Mouse (Mus musculus): Measurements from ENCODE around the gene Rpgrip1. TPM values are rescaled to one million over a fixed set of nuclear protein-coding genes. Genes with fewer than 3 reads are reported as not detected.
A peak's percentile ranks its signal among the peaks of the same experiment; 100 is the strongest.

Gene Rpgrip1
- polyA plus RNA-seq, 1 experiment = 1.3 TPM

DNA sequence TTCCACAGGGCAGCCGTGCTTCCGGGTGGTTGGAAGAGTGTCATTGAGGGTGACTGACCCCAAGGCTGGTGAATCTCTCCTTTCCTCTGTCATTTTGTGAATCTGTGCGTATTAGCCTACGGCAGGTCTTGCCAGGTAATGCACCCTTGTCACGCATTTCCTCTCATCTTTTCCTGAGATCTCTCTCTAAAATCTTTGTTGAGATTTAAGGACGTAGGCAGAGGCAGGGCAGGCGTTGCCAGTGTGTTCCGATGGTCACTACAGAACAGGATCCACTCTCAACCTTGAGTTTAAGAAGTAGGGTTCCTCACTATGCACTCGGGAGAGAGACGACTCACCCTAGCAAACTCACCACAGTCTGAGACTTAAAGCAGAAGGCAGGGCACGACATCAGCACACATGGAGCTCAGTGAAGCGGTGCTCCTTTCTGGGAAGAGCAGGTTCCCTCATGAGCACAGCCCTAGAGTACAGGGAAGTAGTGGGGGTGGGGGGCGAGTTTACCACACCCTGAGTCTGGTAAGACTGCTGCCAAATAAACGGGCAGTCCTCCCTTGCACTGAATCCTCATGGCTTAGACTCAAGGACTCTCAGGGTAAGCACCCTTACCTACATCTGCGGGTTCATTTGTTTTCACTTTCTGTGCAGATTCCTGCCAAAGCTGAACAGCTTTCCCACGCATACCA is 31.1 kb downstream of the Rpgrip1 start:
- TF ChIP-seq POLR2A (IDR thresholded peaks at IDR 0.05; ENCODE audit: extremely low read depth, insufficient read depth, low read length) (no peak), CTCF (IDR thresholded peaks at IDR 0.05; ENCODE audit: extremely low read depth, insufficient read depth, low read length) (no peak)

GRCm38 (mm10) chr14:52144165-52144564 is 33.7 kb downstream of the Rpgrip1 start:
- TF ChIP-seq CTCF (IDR thresholded peaks at IDR 0.05; ENCODE audit: extremely low read depth, insufficient read depth, low read length) (no peak), POLR2A (IDR thresholded peaks at IDR 0.05; ENCODE audit: extremely low read depth, insufficient read depth, low read length) (no peak)
- Histone ChIP-seq H3K4me3 (ENCODE audit: insufficient read depth, low read length) (no peak overlapping the region), H3K27ac (ENCODE audit: insufficient read depth, low read length) (no peak overlapping the region), H3K4me1 (ENCODE audit: control insufficient read depth, insufficient read depth, low read length) (no peaks in the 10 kb centered on the region)

More for the DNA sequence above, 31.1 kb downstream of the Rpgrip1 start:
- no peaks in the 10 kb centered on the region for H3K4me1 ChIP-seq (ENCODE audit: control insufficient read depth, insufficient read depth, low read length)
- no peak overlapping the region for H3K27ac ChIP-seq (ENCODE audit: insufficient read depth, low read length)
- no peak overlapping the region for H3K4me3 ChIP-seq (ENCODE audit: insufficient read depth, low read length)

- TF ChIP-seq CTCF (IDR thresholded peaks at IDR 0.05; ENCODE audit: extremely low read depth, insufficient read depth, low read length) (peak; percentile 23; the same call in 1 of the 2 replicates), POLR2A (IDR thresholded peaks at IDR 0.05; ENCODE audit: extremely low read depth, insufficient read depth, low read length) (no peak)
- no peaks in the 10 kb centered on the region for H3K4me1 ChIP-seq (ENCODE audit: control insufficient read depth, insufficient read depth, low read length)
- H3K4me3 ChIP-seq (ENCODE audit: insufficient read depth, low read length) = no peak overlapping the region
- no peak overlapping the region for H3K27ac ChIP-seq (ENCODE audit: insufficient read depth, low read length)
These were observed 36.0 kb downstream of the Rpgrip1 start for GRCm38 (mm10) chr14:52146540-52146939.

- Histone ChIP-seq H3K4me1 (ENCODE audit: control insufficient read depth, insufficient read depth, low read length) (peaks cover 3% of the 10 kb centered on the region; the same call in 1 of the 2 replicates), H3K4me3 (ENCODE audit: insufficient read depth, low read length) (no peak overlapping the region)
- TF ChIP-seq POLR2A (IDR thresholded peaks at IDR 0.05; ENCODE audit: extremely low read depth, insufficient read depth, low read length) = no peak
- no peak for TF ChIP-seq CTCF (IDR thresholded peaks at IDR 0.05; ENCODE audit: extremely low read depth, insufficient read depth, low read length)
These were observed 39.4 kb downstream of the Rpgrip1 start for GRCm38 (mm10) chr14:52149888-52150287.

DNA sequence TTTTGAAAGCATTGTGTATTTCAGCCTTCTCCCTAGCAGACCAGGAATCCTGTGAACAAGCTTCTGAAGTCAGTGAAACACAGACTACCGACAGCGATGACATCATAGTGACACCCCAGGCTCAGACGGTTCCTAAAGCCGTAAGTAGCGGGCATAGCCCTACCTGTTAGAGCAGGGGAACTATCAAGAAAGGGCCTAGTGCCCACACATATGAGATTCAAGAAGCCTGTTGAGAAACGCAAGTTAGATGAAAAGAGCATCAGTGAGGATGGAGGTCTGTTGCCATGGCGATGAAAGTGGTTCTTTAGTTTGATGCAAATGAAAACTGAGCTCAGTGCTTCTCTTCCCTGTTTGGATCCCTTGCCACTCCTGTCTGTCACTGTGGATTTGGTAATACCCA is 41.7 kb downstream of the Rpgrip1 start:
- H3K27ac ChIP-seq (ENCODE audit: insufficient read depth, low read length) = no peak overlapping the region
- TF ChIP-seq POLR2A (IDR thresholded peaks at IDR 0.05; ENCODE audit: extremely low read depth, insufficient read depth, low read length) (no peak), CTCF (IDR thresholded peaks at IDR 0.05; ENCODE audit: extremely low read depth, insufficient read depth, low read length) (no peak)
- H3K4me1 ChIP-seq (ENCODE audit: control insufficient read depth, insufficient read depth, low read length) = peaks cover 3% of the 10 kb centered on the region; the same call in 1 of the 2 replicates
- peak overlapping the region; percentile 6; the same call in 1 of the 2 replicates for H3K4me3 ChIP-seq (ENCODE audit: insufficient read depth, low read length)

More at GRCm38 (mm10) chr14:52149888-52150287, 39.4 kb downstream of the Rpgrip1 start:
- no peak overlapping the region for H3K27ac ChIP-seq (ENCODE audit: insufficient read depth, low read length)

- Histone ChIP-seq H3K27ac (ENCODE audit: insufficient read depth, low read length) (no peak overlapping the region), H3K4me1 (ENCODE audit: control insufficient read depth, insufficient read depth, low read length) (peaks cover 3% of the 10 kb centered on the region; the same call in 1 of the 2 replicates), H3K4me3 (ENCODE audit: insufficient read depth, low read length) (no peak overlapping the region)
- no peak for TF ChIP-seq CTCF (IDR thresholded peaks at IDR 0.05; ENCODE audit: extremely low read depth, insufficient read depth, low read length)
- TF ChIP-seq POLR2A (IDR thresholded peaks at IDR 0.05; ENCODE audit: extremely low read depth, insufficient read depth, low read length) = no peak
These were observed 42.1 kb downstream of the Rpgrip1 start for GRCm38 (mm10) chr14:52152613-52153012.

DNA sequence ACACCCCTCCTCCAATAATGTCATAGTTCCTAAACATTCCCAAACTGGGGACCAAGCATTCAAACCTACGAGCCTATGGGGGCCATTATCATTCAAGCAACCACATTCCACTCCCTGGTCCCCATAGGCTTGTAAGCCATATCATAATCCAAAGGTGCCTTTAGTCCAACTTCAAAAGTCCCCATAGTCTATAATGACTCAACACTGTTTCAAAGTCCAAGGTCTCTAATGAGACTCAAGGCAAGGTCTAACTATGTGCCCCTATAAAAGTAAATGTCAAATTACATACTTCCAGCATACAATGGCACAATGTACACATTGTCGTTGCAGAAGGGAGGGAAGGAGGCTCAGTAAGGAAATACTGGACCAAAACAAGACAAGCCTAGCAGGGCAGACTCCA is 44.5 kb downstream of the Rpgrip1 start:
- TF ChIP-seq CTCF (IDR thresholded peaks at IDR 0.05; ENCODE audit: extremely low read depth, insufficient read depth, low read length) (no peak), POLR2A (IDR thresholded peaks at IDR 0.05; ENCODE audit: extremely low read depth, insufficient read depth, low read length) (no peak)
- no peak overlapping the region for H3K4me3 ChIP-seq (ENCODE audit: insufficient read depth, low read length)
- no peak overlapping the region for H3K27ac ChIP-seq (ENCODE audit: insufficient read depth, low read length)
- H3K4me1 ChIP-seq (ENCODE audit: control insufficient read depth, insufficient read depth, low read length) = peaks cover 3% of the 10 kb centered on the region; the same call in 1 of the 2 replicates

DNA sequence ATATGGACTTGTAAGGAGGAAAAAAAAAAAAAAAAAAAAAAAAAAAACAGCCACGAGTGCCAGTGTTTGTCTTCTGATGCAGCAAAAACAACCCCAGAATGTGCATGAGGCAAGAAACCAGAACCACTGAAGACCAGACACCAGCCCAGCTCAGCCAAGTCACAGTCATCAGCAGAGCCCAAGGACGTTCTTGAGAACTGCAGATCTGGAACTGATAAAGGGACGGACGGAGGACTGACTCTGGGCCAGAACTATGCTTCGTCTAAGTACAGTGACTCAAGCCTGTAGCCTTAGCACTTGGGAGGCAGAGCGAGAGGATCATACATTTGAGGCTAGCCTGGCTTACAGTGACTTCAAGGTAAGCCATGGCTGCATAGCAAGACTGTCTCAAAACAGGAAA is 50.4 kb downstream of the Rpgrip1 start:
- Histone ChIP-seq H3K27ac (ENCODE audit: insufficient read depth, low read length) (no peak overlapping the region), H3K4me3 (ENCODE audit: insufficient read depth, low read length) (no peak overlapping the region), H3K4me1 (ENCODE audit: control insufficient read depth, insufficient read depth, low read length) (no peaks in the 10 kb centered on the region)
- TF ChIP-seq CTCF (IDR thresholded peaks at IDR 0.05; ENCODE audit: extremely low read depth, insufficient read depth, low read length) (no peak), POLR2A (IDR thresholded peaks at IDR 0.05; ENCODE audit: extremely low read depth, insufficient read depth, low read length) (no peak)

GRCm38 (mm10) chr14:52166571-52166970 is 56.1 kb downstream of the Rpgrip1 start:
- Histone ChIP-seq H3K4me3 (ENCODE audit: insufficient read depth, low read length) (no peak overlapping the region), H3K4me1 (ENCODE audit: control insufficient read depth, insufficient read depth, low read length) (no peaks in the 10 kb centered on the region), H3K27ac (ENCODE audit: insufficient read depth, low read length) (no peak overlapping the region)
- TF ChIP-seq POLR2A (IDR thresholded peaks at IDR 0.05; ENCODE audit: extremely low read depth, insufficient read depth, low read length) (no peak), CTCF (IDR thresholded peaks at IDR 0.05; ENCODE audit: extremely low read depth, insufficient read depth, low read length) (no peak)

DNA sequence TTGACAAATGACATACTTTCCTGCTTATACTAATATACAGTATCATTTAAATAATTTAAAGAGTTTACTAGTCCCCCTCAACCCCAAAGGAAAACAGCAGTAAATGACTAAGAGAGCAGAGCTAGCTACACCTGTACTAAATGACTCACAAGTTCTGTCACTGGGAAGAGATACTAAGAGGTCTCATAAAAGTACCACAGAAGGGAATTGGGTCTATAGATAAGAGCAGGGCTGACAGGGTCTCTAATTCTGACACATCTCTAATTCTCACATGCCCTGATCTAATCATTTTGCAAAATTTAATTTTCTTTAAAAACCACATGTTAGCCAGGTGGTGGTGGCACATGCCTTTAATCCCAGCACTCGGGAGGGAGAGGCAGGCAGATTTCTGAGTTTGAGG is 78.3 kb downstream of the Rpgrip1 start:
- Histone ChIP-seq H3K27ac (ENCODE audit: insufficient read depth, low read length) (no peak overlapping the region), H3K4me3 (ENCODE audit: insufficient read depth, low read length) (no peak overlapping the region), H3K4me1 (ENCODE audit: control insufficient read depth, insufficient read depth, low read length) (no peaks in the 10 kb centered on the region)
- TF ChIP-seq CTCF (IDR thresholded peaks at IDR 0.05; ENCODE audit: extremely low read depth, insufficient read depth, low read length) (no peak), POLR2A (IDR thresholded peaks at IDR 0.05; ENCODE audit: extremely low read depth, insufficient read depth, low read length) (no peak)
